Mouse (Mus musculus): ENCODE data around the gene Clstn3. TPM values are rescaled to one million over a fixed set of nuclear protein-coding genes. Genes with fewer than 3 reads are reported as not detected.
A peak's percentile ranks its signal among the peaks of the same experiment; 100 is the strongest.

Gene Clstn3
- total and polyA plus RNA-seq, 3 experiments: 17.7 to 126 (median 21.4) TPM

- H3K4me2 ChIP-seq (ENCODE audit: insufficient read depth, low read depth, poor library complexity, severe bottlenecking): no peak overlapping the region
These were observed 12.6 kb downstream of the Clstn3 start for GRCm38 (mm10) chr6:124451995-124452394.

GRCm38 (mm10) chr6:124449668-124450383, 14.8 kb downstream of the Clstn3 start:
- H3K9ac ChIP-seq (ENCODE audit: insufficient read depth, low read depth): peak overlapping the region; percentile 23
- H3K4me2 ChIP-seq (ENCODE audit: insufficient read depth, low read depth, poor library complexity, severe bottlenecking): peak overlapping the region; percentile 19; the same call in 1 of the 2 replicates
- peak overlapping the region; percentile 36 to 66 (median 45) for H3K4me3 ChIP-seq (replicated peaks in 1 of 3; ENCODE audit: low read depth in 2 of 3, low read length in 2 of 3, poor library complexity in 1 of 3)
- H3K9me3 ChIP-seq (replicated peaks; ENCODE audit: low read length): no peaks in the 10 kb centered on the region
- in situ Hi-C loops (cut with MboI; ENCODE audit: low pct_ligation_motif_present, low pct_unique_long_range_greater_than_20kb, low sequenced_read_pairs) (no loop called here), dilution Hi-C loops (cut with MboI; ENCODE audit: extremely low pct_ligation_motif_present, extremely low pct_unique_long_range_greater_than_20kb, low sequenced_read_pairs) (no loop called here)
- H3K4me1 ChIP-seq (ENCODE audit: control insufficient read depth in 1 of 2, insufficient read depth in 2 of 2): peaks cover 0 to 36% of the 10 kb centered on the region in 2 experiments; a peak in 2 of 4 replicates
- peak; percentile 52; the same call in 1 of the 2 replicates for TF ChIP-seq ZMIZ1 (IDR thresholded peaks at IDR 0.05; ENCODE audit: low read depth, low read length)
- no peak for TF ChIP-seq ZNF384 (IDR thresholded peaks at IDR 0.05; ENCODE audit: low read depth, low read length)
- peak; percentile 41; the same call in 1 of the 2 replicates for TF ChIP-seq POLR2A (IDR thresholded peaks at IDR 0.05; ENCODE audit: low read depth, low read length)
- peak; percentile 34; the same call in 1 of the 2 replicates for TF ChIP-seq ELF1 (IDR thresholded peaks at IDR 0.05; ENCODE audit: low read depth, low read length)
- no peak for TF ChIP-seq PAX5 (IDR thresholded peaks at IDR 0.05; ENCODE audit: low read length)
- TF ChIP-seq TCF12 (IDR thresholded peaks at IDR 0.05; ENCODE audit: low read depth, low read length): 0 out of 2 replicates have a peak, but pooled peaks have one; percentile 30
- peak; percentile 30; the same call in 1 of the 2 replicates for TF ChIP-seq SIN3A (IDR thresholded peaks at IDR 0.05; ENCODE audit: low read length)
- TF ChIP-seq HCFC1 (IDR thresholded peaks at IDR 0.05; ENCODE audit: low read depth, low read length): peak; percentile 35
- TF ChIP-seq ZC3H11A (IDR thresholded peaks at IDR 0.05; ENCODE audit: low read depth, low read length): no peak
- no peak for TF ChIP-seq CTCF (conservative IDR thresholded peaks at IDR 0.05 in 1 of 2, IDR thresholded peaks at IDR 0.05 in 1 of 2; ENCODE audit: low read depth in 2 of 2, low read length in 2 of 2)
- peak; percentile 39; the same call in 1 of the 2 replicates for TF ChIP-seq MYC (IDR thresholded peaks at IDR 0.05; ENCODE audit: low read depth, low read length)
- no peak for TF ChIP-seq NRF1 (IDR thresholded peaks at IDR 0.05; ENCODE audit: low read depth, low read length)
- no peak for TF ChIP-seq SMC3 (IDR thresholded peaks at IDR 0.05; ENCODE audit: low read depth, low read length)
- TF ChIP-seq MAX (IDR thresholded peaks at IDR 0.05; ENCODE audit: low read length): peak; percentile 45
- no peak for TF ChIP-seq ETS1 (conservative IDR thresholded peaks at IDR 0.05; ENCODE audit: low read depth, low read length)
- TF ChIP-seq RCOR1 (conservative IDR thresholded peaks at IDR 0.05; ENCODE audit: low read depth, low read length): no peak
- no peak for TF ChIP-seq ZKSCAN1 (IDR thresholded peaks at IDR 0.05; ENCODE audit: borderline replicate concordance, low read depth, low read length)
- TF ChIP-seq NELFE (IDR thresholded peaks at IDR 0.05; ENCODE audit: low read depth, low read length): peak; percentile 37; the same call in 1 of the 2 replicates
- no peak for TF ChIP-seq MAFK (IDR thresholded peaks at IDR 0.05; ENCODE audit: insufficient replicate concordance, low read length)
- H3K27ac ChIP-seq (ENCODE audit: insufficient read depth, low read depth): peak overlapping the region; percentile 23
- H3K27me3 ChIP-seq (replicated peaks): no peaks in the 10 kb centered on the region
- no peaks in the 10 kb centered on the region for H3K79me2 ChIP-seq (replicated peaks; ENCODE audit: control insufficient read depth, extremely low read depth, insufficient read depth, poor library complexity, severe bottlenecking)
- DNase-seq (ENCODE audit: extremely low read depth): peak; percentile 70
- peaks cover 0 to 26% of the 10 kb centered on the region in 2 experiments for H3K36me3 ChIP-seq (replicated peaks in 1 of 2; ENCODE audit: control insufficient read depth in 1 of 2, insufficient read depth in 1 of 2, low read length in 1 of 2)

More at GRCm38 (mm10) chr6:124451995-124452394, 12.6 kb downstream of the Clstn3 start:
- Histone ChIP-seq H3K79me2 (replicated peaks; ENCODE audit: control insufficient read depth, extremely low read depth, insufficient read depth, poor library complexity, severe bottlenecking) (no peaks in the 10 kb centered on the region), H3K27ac (ENCODE audit: insufficient read depth, low read depth) (no peak overlapping the region), H3K36me3 (replicated peaks in 1 of 2; ENCODE audit: control insufficient read depth in 1 of 2, insufficient read depth in 1 of 2, low read length in 1 of 2) (peaks cover 0 to 10% of the 10 kb centered on the region in 2 experiments), H3K4me3 (replicated peaks in 1 of 3; ENCODE audit: low read depth in 2 of 3, low read length in 2 of 3, poor library complexity in 1 of 3) (no peak overlapping the region), H3K4me1 (ENCODE audit: control insufficient read depth in 1 of 2, insufficient read depth in 2 of 2) (peaks cover 0 to 20% of the 10 kb centered on the region in 2 experiments; a peak in 2 of 4 replicates), H3K27me3 (replicated peaks) (peaks cover under 1% of the 10 kb centered on the region), H3K9me3 (replicated peaks; ENCODE audit: low read length) (no peaks in the 10 kb centered on the region), H3K9ac (ENCODE audit: insufficient read depth, low read depth) (no peak overlapping the region)
- dilution Hi-C loops (cut with MboI; ENCODE audit: extremely low pct_ligation_motif_present, extremely low pct_unique_long_range_greater_than_20kb, low sequenced_read_pairs) (no loop called here), in situ Hi-C loops (cut with MboI; ENCODE audit: low pct_ligation_motif_present, low pct_unique_long_range_greater_than_20kb, low sequenced_read_pairs) (no loop called here)
- TF ChIP-seq JUND (conservative IDR thresholded peaks at IDR 0.05; ENCODE audit: low read depth, low read length): no peak
- TF ChIP-seq UBTF (IDR thresholded peaks at IDR 0.05; ENCODE audit: low read depth, low read length): no peak
- no peak for TF ChIP-seq TCF12 (IDR thresholded peaks at IDR 0.05; ENCODE audit: low read depth, low read length)
- TF ChIP-seq MYC (IDR thresholded peaks at IDR 0.05; ENCODE audit: low read depth, low read length): no peak
- TF ChIP-seq CHD2 (IDR thresholded peaks at IDR 0.05; ENCODE audit: low read length): no peak
- TF ChIP-seq POLR2A (IDR thresholded peaks at IDR 0.05; ENCODE audit: low read depth, low read length): no peak
- no peak for TF ChIP-seq POLR2AphosphoS2 (IDR thresholded peaks at IDR 0.05; ENCODE audit: low read depth, low read length)
- no peak for DNase-seq (ENCODE audit: extremely low read depth)

Data from CH12.LX (cell line).